Mouse (Mus musculus) megakaryocyte-erythroid progenitor cell, adult 5-6 weeks (primary cell): ENCODE measurements at regions not wholly inside any gene's neighbourhood (a gene's known extent, or its start where the extent isn't known, plus 50 kb on each side); places are given as distances from the start of the nearest gene placed in this dataset.
A peak's percentile ranks its signal among the peaks of the same experiment; 100 is the strongest.

Experiments used
- ATAC-seq: replicated peaks from 2 replicates; pipeline ENCODE4 v1.8.0; 2016; ENCODE audit warnings: mild to moderate bottlenecking, inconsistent platforms; ENCODE audit not compliant: severe bottlenecking, poor library complexity, low FRiP score, low TSS enrichment

DNA sequence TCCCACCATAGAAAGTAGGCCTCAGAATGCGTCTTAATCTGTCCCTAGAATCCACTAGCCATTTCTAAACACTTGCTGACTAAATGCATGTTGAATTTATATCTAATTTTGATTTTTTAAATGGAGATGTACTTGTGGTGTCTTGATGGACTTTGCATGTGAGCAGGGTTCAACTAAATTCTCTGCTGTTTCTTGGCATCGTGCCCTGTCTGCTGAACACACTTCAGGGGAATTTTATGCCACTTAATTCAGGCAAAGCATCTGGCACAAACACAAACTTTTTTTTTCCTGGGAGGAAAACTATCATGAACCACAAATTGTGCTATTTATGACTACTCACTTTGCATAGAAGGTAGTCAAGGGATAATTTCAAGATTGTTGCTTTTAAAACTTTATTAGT, 87.7 kb downstream of the Stc2 start:
- no peak for ATAC-seq

- ATAC-seq: peak; percentile 80
These were observed 66.2 kb upstream of the Gm17332 start for GRCm38 (mm10) chr11:31248467-31248866.
